Mouse (Mus musculus) megakaryocyte, embryonic 14.5 days (primary cell): ENCODE measurements at regions not wholly inside any gene's neighbourhood (a gene's known extent, or its start where the extent isn't known, plus 50 kb on each side); places are given as distances from the start of the nearest gene placed in this dataset.

Source experiments
- FLI1 ChIP-seq: IDR thresholded peaks from 2 replicates; pipeline ENCODE4 v1.6.1; 2012; ENCODE audit warnings: low read length, inconsistent platforms, mixed read lengths
- GATA1 ChIP-seq: IDR thresholded peaks from 3 replicates; pipeline ENCODE4 v1.6.1; 2012; ENCODE audit warnings: mixed read lengths, low read length, inconsistent platforms, borderline replicate concordance

GRCm38 (mm10) chr13:44673967-44674357, 55.3 kb upstream of the Jarid2 start:
- TF ChIP-seq GATA1, result no peak
- no peak for TF ChIP-seq FLI1
